Mouse (Mus musculus) left cerebral cortex, postnatal 4 days (tissue): ENCODE data around the gene Prex1. TPM values are rescaled to one million over a fixed set of nuclear protein-coding genes. Genes with fewer than 3 reads are reported as not detected.
"Not testable (repeated sequence)": the region's sequence is repeated elsewhere in the genome, so short reads cannot be mapped to it uniquely, and the experiment has no call there.

ENCODE experiments used
- DNase-seq: peaks from one replicate; pipeline ENCODE4 v3.0.0-alpha.2; 2022
- intact Hi-C: fragments of 180-260 bp; cut with DNase I; formaldehyde crosslinking; loops from one replicate; pipeline ENCODE4 v1.15.1; 2025
- total RNA-seq, 2 experiments: library from RNA; stranded (reverse); gene quantifications; 2 replicates each; pipeline ENCODE4 v1.2.3; 2021

The Prex1 gene
- total RNA-seq: 10 to 100 TPM; 56.7 to 56.9 TPM

- peak; percentile 99 for DNase-seq
- intact Hi-C loops: loop anchor here (5.0 kb wide), 1 partner anchor 122 kb away; no protein-coding TSS in a partner anchor
These were observed at the start of gene Prex1 for GRCm38 (mm10) chr2:166713690-166714426. Gene Prex1 (minus strand): TSS chr2:166713832.

- intact Hi-C loops: no loop called here
- DNase-seq: no peak
These were observed 44.3 kb upstream of the Prex1 start for GRCm38 (mm10) chr2:166757969-166758368.

- no peak for DNase-seq
- intact Hi-C loops: no loop called here
These were observed 41.1 kb upstream of the Prex1 start for GRCm38 (mm10) chr2:166754760-166755159.

GRCm38 (mm10) chr2:166754194-166754593, 40.6 kb upstream of the Prex1 start:
- DNase-seq: no peak
- intact Hi-C loops: no loop called here

- intact Hi-C loops: no loop called here
These were observed 37.1 kb upstream of the Prex1 start for GRCm38 (mm10) chr2:166750620-166751191.

GRCm38 (mm10) chr2:166746261-166746913, 32.8 kb upstream of the Prex1 start:
- intact Hi-C loops, DNase-seq: not testable (repeated sequence)

More at GRCm38 (mm10) chr2:166750620-166751191, 37.1 kb upstream of the Prex1 start:
- no peak for DNase-seq

GRCm38 (mm10) chr2:166745849-166746248, 32.2 kb upstream of the Prex1 start:
- intact Hi-C loops: no loop called here
- DNase-seq: no peak

GRCm38 (mm10) chr2:166744433-166744832, 30.8 kb upstream of the Prex1 start:
- intact Hi-C loops: no loop called here

GRCm38 (mm10) chr2:166743504-166743903, 29.9 kb upstream of the Prex1 start:
- intact Hi-C loops: no loop called here
- DNase-seq: no peak

More at GRCm38 (mm10) chr2:166744433-166744832, 30.8 kb upstream of the Prex1 start:
- DNase-seq: peak; percentile 41

- DNase-seq: no peak
- intact Hi-C loops: no loop called here
These were observed 27.8 kb upstream of the Prex1 start for GRCm38 (mm10) chr2:166741445-166741844.

GRCm38 (mm10) chr2:166740396-166740795, 26.8 kb upstream of the Prex1 start:
- intact Hi-C loops: no loop called here
- DNase-seq: no peak

- intact Hi-C loops: no loop called here
- no peak for DNase-seq
These were observed 23.7 kb upstream of the Prex1 start for GRCm38 (mm10) chr2:166737307-166737706.

GRCm38 (mm10) chr2:166735469-166736001, 21.9 kb upstream of the Prex1 start:
- intact Hi-C loops: no loop called here

GRCm38 (mm10) chr2:166732860-166733259, 19.2 kb upstream of the Prex1 start:
- DNase-seq: no peak
- intact Hi-C loops: no loop called here

More at GRCm38 (mm10) chr2:166735469-166736001, 21.9 kb upstream of the Prex1 start:
- DNase-seq: no peak

GRCm38 (mm10) chr2:166732146-166732545, 18.5 kb upstream of the Prex1 start:
- no peak for DNase-seq
- intact Hi-C loops: no loop called here

- DNase-seq, intact Hi-C loops: not testable (repeated sequence)
These were observed 17.7 kb upstream of the Prex1 start for GRCm38 (mm10) chr2:166731102-166731883.

GRCm38 (mm10) chr2:166730567-166730915, 16.9 kb upstream of the Prex1 start:
- intact Hi-C loops: no loop called here
- DNase-seq: no peak

GRCm38 (mm10) chr2:166729656-166730566, 16.3 kb upstream of the Prex1 start:
- intact Hi-C loops: no loop called here

GRCm38 (mm10) chr2:166729045-166729444, 15.4 kb upstream of the Prex1 start:
- intact Hi-C loops: no loop called here

More at GRCm38 (mm10) chr2:166729656-166730566, 16.3 kb upstream of the Prex1 start:
- peak; percentile 16 for DNase-seq

More at GRCm38 (mm10) chr2:166729045-166729444, 15.4 kb upstream of the Prex1 start:
- no peak for DNase-seq
